In genomic region chr1:132381929-132382328, GRCm38 (mm10) we compare ENCODE assay signal across 8 mouse cellular contexts. TPM values are rescaled to one million over a fixed set of nuclear protein-coding genes. Genes with fewer than 3 reads are reported as not detected.
A peak's percentile ranks its signal among the peaks of the same experiment; 100 is the strongest.
DNase-seq lines count a peak whose midpoint lies in the region; ATAC-seq and TF ChIP-seq lines count a peak whose summit lies in the region.

No protein-coding gene starts in this region.

- H3K9ac ChIP-seq in heart, embryonic 13.5 days = no peak overlapping the region

- 59% methylated on average over 10 of the region's 10 CpGs for WGBS in heart, embryonic 13.5 days

- no peak for TF ChIP-seq POLR2A in testis, adult 2 months (IDR thresholded peaks at IDR 0.05; ENCODE audit: control insufficient read depth, low read depth, low read length)

- intact Hi-C loops in heart, postnatal 36 days (cut with DNase I) = no loop called here
- intact Hi-C loops in heart, postnatal 25 days (cut with DNase I) = no loop called here

- H3K36me3 ChIP-seq in heart, embryonic 13.5 days = peaks cover 39% of the 10 kb centered on the region
- no peaks in the 10 kb centered on the region for H3K36me3 ChIP-seq in testis, adult 2 months (ENCODE audit: control insufficient read depth, insufficient read depth, low read length)
- no peaks in the 10 kb centered on the region for H3K36me3 ChIP-seq in megakaryocyte, embryonic 14.5 days (replicated peaks; ENCODE audit: low read length)

- peak overlapping the region; percentile 39 for H3K4me2 ChIP-seq in heart, embryonic 13.5 days

- no peak for DNase-seq in heart, postnatal 36 days
- DNase-seq in testis, postnatal 10 days (ENCODE audit: low spot score) = no peak
- peak; percentile 69 to 70 for DNase-seq in cerebellum, postnatal 36 days
- DNase-seq in urinary bladder, postnatal 25 days (ENCODE audit: low spot score) = no peak
- DNase-seq in heart, postnatal 25 days (ENCODE audit: low spot score) = no peak

- TF ChIP-seq CTCF in testis, adult 2 months (IDR thresholded peaks at IDR 0.05; ENCODE audit: control insufficient read depth, insufficient read depth, insufficient replicate concordance, low read depth, low read length) = no peak

- peaks cover 47% of the 10 kb centered on the region for H3K4me1 ChIP-seq in heart, embryonic 13.5 days
- H3K4me1 ChIP-seq in testis, adult 2 months (ENCODE audit: control insufficient read depth, insufficient read depth, low read length) = peaks cover 8% of the 10 kb centered on the region
- H3K4me1 ChIP-seq in megakaryocyte, embryonic 14.5 days = peaks cover 61% of the 10 kb centered on the region

- ATAC-seq in heart, embryonic 13.5 days (ENCODE audit: extremely low read depth, insufficient number of reproducible peaks, low FRiP score, low TSS enrichment) = peak; percentile 68; the same call in 1 of the 2 replicates

- H3K9me3 ChIP-seq in heart, embryonic 13.5 days = no peaks in the 10 kb centered on the region
- H3K9me3 ChIP-seq in megakaryocyte, embryonic 14.5 days = no peaks in the 10 kb centered on the region

- no peak overlapping the region for H3K27ac ChIP-seq in heart, embryonic 13.5 days (replicated peaks)
- no peak overlapping the region for H3K27ac ChIP-seq in testis, adult 2 months (ENCODE audit: control insufficient read depth, insufficient read depth, low read depth, low read length)

- H3K27me3 ChIP-seq in heart, embryonic 13.5 days (replicated peaks) = no peaks in the 10 kb centered on the region
- H3K27me3 ChIP-seq in testis, adult 2 months (ENCODE audit: control insufficient read depth, insufficient read depth, low read length) = no peaks in the 10 kb centered on the region
- peaks cover 98% of the 10 kb centered on the region for H3K27me3 ChIP-seq in megakaryocyte, embryonic 14.5 days (replicated peaks)

- peak overlapping the region; percentile 0; the same call in 1 of the 2 replicates for H3K4me3 ChIP-seq in heart, embryonic 13.5 days
- H3K4me3 ChIP-seq in testis, adult 2 months (ENCODE audit: control insufficient read depth, low read depth, low read length) = peak overlapping the region; percentile 84
- peak overlapping the region; percentile 64 for H3K4me3 ChIP-seq in megakaryocyte, embryonic 14.5 days (replicated peaks)

RNA-seq across cellular contexts. Expression of gene Tmcc2, which starts 9.2 kb away (rescaled TPM):
- 31.5 and 35.8 TPM in 2 replicates for polyA plus RNA-seq in heart, embryonic 13.5 days (2015; fragmentation: Nextera tagmentation; extraction: Ambion mirVana)
- total RNA-seq in heart, postnatal 36 days (2021) = 10 to 100 TPM; 18.2 to 19.7 TPM
- 1.7 and 1.8 TPM in 2 replicates for polyA plus RNA-seq in testis, adult 2 months (2012; rRNA removed)
- 26.7 and 30.0 TPM in 2 replicates for polyA plus RNA-seq in megakaryocyte, embryonic 14.5 days (2012; ENCODE audit: insufficient read depth, low replicate concordance)
- 10 to 100 TPM; 17.0 to 18.5 TPM for total RNA-seq in heart, postnatal 25 days (2021)

RNA-seq across cellular contexts. Expression of gene Dstyk, which starts 35.4 kb away (rescaled TPM):
- polyA plus RNA-seq in heart, embryonic 13.5 days (2015; fragmentation: Nextera tagmentation; extraction: Ambion mirVana) = 8.5 and 9.1 TPM in 2 replicates
- total RNA-seq in heart, postnatal 36 days (2021) = 10 to 100 TPM; 16.6 to 17.0 TPM
- 3.3 and 3.7 TPM in 2 replicates for polyA plus RNA-seq in testis, adult 2 months (2012; rRNA removed)
- polyA plus RNA-seq in megakaryocyte, embryonic 14.5 days (2012; ENCODE audit: insufficient read depth, low replicate concordance) = 0.19 and 0.83 TPM in 2 replicates
- total RNA-seq in heart, postnatal 25 days (2021) = 10 to 100 TPM; 17.4 TPM

Comparison
In these comparisons a context has a peak if more than half of its experiments do, and no peak if none do; other contexts are left out.
1. H3K4me3 ChIP-seq: peak in every context shown above with its lines; median percentile 84 in testis, adult 2 months; 64 in megakaryocyte, embryonic 14.5 days; 0 in heart, embryonic 13.5 days.
2. DNase-seq: peak in cerebellum, postnatal 36 days (2 of 2); none in heart, postnatal 36 days (0 of 2), testis, postnatal 10 days (single experiment), urinary bladder, postnatal 25 days (single experiment) and heart, postnatal 25 days (single experiment).